Comparison of ENCODE assay signal across 10 mouse cellular contexts in the genomic region with DNA sequence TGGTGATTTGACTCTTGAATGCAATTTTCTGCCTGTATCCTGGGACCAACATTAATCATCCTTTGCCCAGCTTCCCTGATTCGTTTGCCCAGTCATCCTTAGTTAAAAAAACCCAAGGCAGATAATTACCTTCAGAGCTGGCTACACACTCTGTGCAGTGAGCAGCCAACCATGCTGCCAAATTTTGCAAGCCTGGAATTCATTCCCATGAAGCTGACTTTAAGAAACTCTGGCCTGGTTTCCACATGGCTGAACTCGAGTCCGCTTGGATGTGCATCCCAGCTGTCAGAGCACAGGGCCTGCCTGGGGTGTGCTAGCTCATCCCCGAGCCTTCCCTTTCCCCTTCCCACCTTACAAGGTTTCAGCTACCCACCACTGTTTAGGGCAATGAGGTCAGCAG. TPM values are rescaled to one million over a fixed set of nuclear protein-coding genes. Genes with fewer than 3 reads are reported as not detected.
DNase-seq lines count a peak whose midpoint lies in the region; ATAC-seq and TF ChIP-seq lines count a peak whose summit lies in the region.
"Had no signal": no experiment of that assay in that cellular context is flagged by ENCODE, and none has a peak within 500 bp of the region (broad histone marks: within the 10 kb centered on the region; RNA-seq: fewer than 3 reads in every experiment).

No protein-coding gene starts in this region.

- peak; percentile 43 for DNase-seq in limb, embryonic 14.5 days (ENCODE audit: low spot score)
- DNase-seq in limb, embryonic 10.5 days (ENCODE audit: low spot score), result no peak
- peak; percentile 82 for DNase-seq in hindbrain, postnatal 0 days (ENCODE audit: low spot score)
- peak; percentile 59 for DNase-seq in midbrain, embryonic 14.5 days
- no peak for DNase-seq in c-Kit-positive CD71-positive TER-119-positive erythroid progenitor cells, embryonic 14.5 days (ENCODE audit: low spot score)
- DNase-seq: cerebellum, adult 9-10 months had no signal

- H3K9ac ChIP-seq in limb, embryonic 14.5 days (ENCODE audit: low read depth, low read length, severe bottlenecking), result no peak overlapping the region
- no peak overlapping the region for H3K9ac ChIP-seq in forebrain, embryonic 16.5 days (replicated peaks; ENCODE audit: low read depth, low read length)
- no peak overlapping the region for H3K9ac ChIP-seq in hindbrain, postnatal 0 days (replicated peaks; ENCODE audit: low read length)
- no peak overlapping the region for H3K9ac ChIP-seq in midbrain, embryonic 14.5 days (replicated peaks; ENCODE audit: low read length)

- H3K9me3 ChIP-seq in limb, embryonic 14.5 days (ENCODE audit: control insufficient read depth, low read length), result no peaks in the 10 kb centered on the region
- no peaks in the 10 kb centered on the region for H3K9me3 ChIP-seq in limb, embryonic 10.5 days (replicated peaks)
- no peaks in the 10 kb centered on the region for H3K9me3 ChIP-seq in forebrain, embryonic 16.5 days (ENCODE audit: control insufficient read depth, low read length)
- H3K9me3 ChIP-seq in hindbrain, postnatal 0 days (ENCODE audit: low read length), result no peaks in the 10 kb centered on the region
- H3K9me3 ChIP-seq in midbrain, embryonic 14.5 days (ENCODE audit: control insufficient read depth, low read length), result no peaks in the 10 kb centered on the region

- TF ChIP-seq CTCF in hindbrain, postnatal 0 days (IDR thresholded peaks at IDR 0.05; ENCODE audit: low read depth), result no peak

- no peak for ATAC-seq in limb, embryonic 14.5 days (ENCODE audit: low FRiP score, low read depth)
- ATAC-seq in forebrain, embryonic 16.5 days, result peak; percentile 35; the same call in 1 of the 2 replicates
- peak; percentile 75 for ATAC-seq in hindbrain, postnatal 0 days
- no peak for ATAC-seq in midbrain, embryonic 14.5 days (ENCODE audit: low FRiP score, low TSS enrichment)
- ATAC-seq in erythroid progenitor cell, adult 5-6 weeks (replicated peaks; ENCODE audit: low FRiP score, poor library complexity, severe bottlenecking), result no peak

- H3K36me3 ChIP-seq in limb, embryonic 14.5 days (ENCODE audit: control insufficient read depth, insufficient read depth, low read length), result peaks cover 87% of the 10 kb centered on the region
- peaks cover 97% of the 10 kb centered on the region for H3K36me3 ChIP-seq in limb, embryonic 10.5 days
- H3K36me3 ChIP-seq in forebrain, embryonic 16.5 days (ENCODE audit: control insufficient read depth, insufficient read depth), result peaks cover 4% of the 10 kb centered on the region
- peaks cover 7% of the 10 kb centered on the region; the same call in 1 of the 2 replicates for H3K36me3 ChIP-seq in hindbrain, postnatal 0 days (ENCODE audit: insufficient read depth, low read length)
- H3K36me3 ChIP-seq in midbrain, embryonic 14.5 days (ENCODE audit: control insufficient read depth, insufficient read depth, low read length), result peaks cover 70% of the 10 kb centered on the region

- H3K27me3 ChIP-seq in limb, embryonic 14.5 days (ENCODE audit: control insufficient read depth, insufficient read depth, low read length), result no peaks in the 10 kb centered on the region
- H3K27me3 ChIP-seq in limb, embryonic 10.5 days (ENCODE audit: low read depth, poor library complexity, severe bottlenecking), result no peaks in the 10 kb centered on the region
- H3K27me3 ChIP-seq in forebrain, embryonic 16.5 days (replicated peaks; ENCODE audit: control insufficient read depth, insufficient read depth, low read length), result no peaks in the 10 kb centered on the region
- no peaks in the 10 kb centered on the region for H3K27me3 ChIP-seq in hindbrain, postnatal 0 days (ENCODE audit: insufficient read depth, low read length)
- no peaks in the 10 kb centered on the region for H3K27me3 ChIP-seq in midbrain, embryonic 14.5 days (ENCODE audit: control insufficient read depth, insufficient read depth, low read length)

- WGBS in limb, embryonic 14.5 days, result 60% methylated on average over 4 of the region's 4 CpGs
- WGBS in limb, embryonic 10.5 days, result 80% methylated on average over 4 of the region's 4 CpGs
- 46% methylated on average over 4 of the region's 4 CpGs for WGBS in forebrain, embryonic 16.5 days
- WGBS in hindbrain, postnatal 0 days, result 20% methylated on average over 4 of the region's 4 CpGs
- 16% methylated on average over 4 of the region's 4 CpGs for WGBS in midbrain, embryonic 14.5 days

- no peak overlapping the region for H3K4me2 ChIP-seq in limb, embryonic 14.5 days (replicated peaks; ENCODE audit: low read depth, low read length, severe bottlenecking)
- no peak overlapping the region for H3K4me2 ChIP-seq in forebrain, embryonic 16.5 days (ENCODE audit: low read length)
- H3K4me2 ChIP-seq in hindbrain, postnatal 0 days (ENCODE audit: low read depth, low read length), result no peak overlapping the region
- no peak overlapping the region for H3K4me2 ChIP-seq in midbrain, embryonic 14.5 days (ENCODE audit: low read length)

- H3K4me1 ChIP-seq in limb, embryonic 14.5 days (ENCODE audit: control insufficient read depth, insufficient read depth, low read length), result no peaks in the 10 kb centered on the region; the same call in 1 of the 2 replicates
- H3K4me1 ChIP-seq in limb, embryonic 10.5 days, result no peaks in the 10 kb centered on the region
- peaks cover 11% of the 10 kb centered on the region for H3K4me1 ChIP-seq in forebrain, embryonic 16.5 days (replicated peaks; ENCODE audit: control insufficient read depth, insufficient read depth, low read length)
- H3K4me1 ChIP-seq in hindbrain, postnatal 0 days (ENCODE audit: insufficient read depth, low read length), result no peaks in the 10 kb centered on the region
- H3K4me1 ChIP-seq in midbrain, embryonic 14.5 days (ENCODE audit: control insufficient read depth, insufficient read depth, low read length), result peaks cover 18% of the 10 kb centered on the region

- TF ChIP-seq POLR2A in limb, embryonic 14.5 days (IDR thresholded peaks at IDR 0.05; ENCODE audit: borderline replicate concordance, extremely low read depth, insufficient read depth, insufficient read length), result no peak

- no peak overlapping the region for H3K27ac ChIP-seq in limb, embryonic 14.5 days (replicated peaks; ENCODE audit: low read depth, low read length)
- no peak overlapping the region for H3K27ac ChIP-seq in limb, embryonic 10.5 days
- H3K27ac ChIP-seq in forebrain, embryonic 16.5 days (ENCODE audit: low read length), result no peak overlapping the region
- peak overlapping the region; percentile 41; the same call in 1 of the 2 replicates for H3K27ac ChIP-seq in hindbrain, postnatal 0 days
- 0 out of 2 replicates have a peak overlapping the region, but pooled peaks have one; percentile 14 for H3K27ac ChIP-seq in midbrain, embryonic 14.5 days (replicated peaks; ENCODE audit: low read depth, low read length)
- H3K27ac ChIP-seq: heart, adult 2 months had no signal

- H3K4me3 ChIP-seq in limb, embryonic 14.5 days (replicated peaks; ENCODE audit: low read length), result no peak overlapping the region
- H3K4me3 ChIP-seq in limb, embryonic 10.5 days, result no peak overlapping the region
- H3K4me3 ChIP-seq in forebrain, embryonic 16.5 days (replicated peaks; ENCODE audit: low read length), result no peak overlapping the region
- no peak overlapping the region for H3K4me3 ChIP-seq in hindbrain, postnatal 0 days (ENCODE audit: low read length)
- no peak overlapping the region for H3K4me3 ChIP-seq in midbrain, embryonic 14.5 days (replicated peaks; ENCODE audit: low read depth, low read length)
- H3K4me3 ChIP-seq: heart, adult 2 months had no signal

RNA-seq across cellular contexts. Expression of gene Gm10577, which starts 29.5 kb away (rescaled TPM):
- not detected in 2 replicates for polyA plus RNA-seq in limb, embryonic 14.5 days (2012; rRNA removed)
- polyA plus RNA-seq in limb, embryonic 14.5 days (2014; fragmentation: Nextera tagmentation; extraction: Ambion mirVana), result not detected in 2 replicates
- polyA plus RNA-seq in limb, embryonic 10.5 days (2016; fragmentation: Nextera tagmentation; extraction: Ambion mirVana), result not detected in 2 replicates
- polyA plus RNA-seq in forebrain, embryonic 16.5 days (2015; fragmentation: Nextera tagmentation; extraction: Ambion mirVana), result not detected in 2 replicates
- not detected in 2 replicates for total RNA-seq in hindbrain, postnatal 0 days (2014; rRNA removed)
- polyA plus RNA-seq in hindbrain, postnatal 0 days (2015; fragmentation: Nextera tagmentation; extraction: Ambion mirVana), result not detected in 2 replicates
- polyA plus RNA-seq in midbrain, embryonic 14.5 days (2014; fragmentation: Nextera tagmentation; extraction: Ambion mirVana), result not detected in 2 replicates
- not detected in 2 replicates for total RNA-seq in erythroid progenitor cell, adult 5-6 weeks (2015; ENCODE audit: low replicate concordance)
- total RNA-seq in erythroid progenitor cell, adult 5-6 weeks (2017; ENCODE audit: low replicate concordance), result not detected in 2 replicates
- total RNA-seq: heart, adult 2 months; layer of hippocampus, postnatal 14 days had no signal
- polyA plus RNA-seq: heart, adult 2 months had no signal

Comparison
In these comparisons a context has a peak if more than half of its experiments do, and no peak if none do; other contexts are left out.
1. DNase-seq: peak in limb, embryonic 14.5 days (single experiment), hindbrain, postnatal 0 days (single experiment) and midbrain, embryonic 14.5 days (single experiment); none in limb, embryonic 10.5 days (single experiment) and c-Kit-positive CD71-positive TER-119-positive erythroid progenitor cells, embryonic 14.5 days (single experiment).
2. ATAC-seq: peak in forebrain, embryonic 16.5 days (single experiment) and hindbrain, postnatal 0 days (single experiment); none in limb, embryonic 14.5 days (single experiment), midbrain, embryonic 14.5 days (single experiment) and erythroid progenitor cell, adult 5-6 weeks (single experiment).
3. H3K27ac ChIP-seq: peak in hindbrain, postnatal 0 days (single experiment) and midbrain, embryonic 14.5 days (single experiment); none in limb, embryonic 14.5 days (single experiment), limb, embryonic 10.5 days (single experiment) and forebrain, embryonic 16.5 days (single experiment).